Mouse (Mus musculus) adrenal gland, postnatal 36 days (tissue): ENCODE results near the gene Nucb1. TPM values are rescaled to one million over a fixed set of nuclear protein-coding genes. Genes with fewer than 3 reads are reported as not detected.

ENCODE experiments used
- microRNA-seq: library from miRNA; unstranded; fragments of <30 nt; microRNA quantifications from one replicate; pipeline ENCODE4 v1.2.0, GENCODE M21; 2021
- total RNA-seq, 2 experiments: library from RNA; stranded (reverse); gene quantifications; 2 replicates each; pipeline ENCODE4 v1.2.3; 2021

Nucb1 gene
- total RNA-seq, 2 experiments from 2014 or later: 263 to 267 TPM

Small RNA genes within 50 kb of the gene (microRNA-seq; reads per million reads assigned to microRNA genes)
- gene Gm22133: 0.75 reads per million

Other genes starting within 250 kb of the Nucb1 start
- under 1 TPM in 1 of 2 experiments, not detected in 1; 0.13 TPM for gene Slc6a21, start 232.9 kb downstream of the Nucb1 start, total RNA-seq
- 1 to 10 TPM; 5.7 to 8.5 TPM for gene Trpm4, start 176.6 kb downstream of the Nucb1 start, total RNA-seq
- under 1 TPM in 1 of 2 experiments, not detected in 1; 0.13 TPM for gene Hrc, start 175.1 kb downstream of the Nucb1 start, total RNA-seq
- 1 to 10 TPM; 1.5 to 1.7 TPM for gene Ppfia3, start 143.4 kb downstream of the Nucb1 start, total RNA-seq
- 1 to 10 TPM in 1 of 2 experiments, under 1 TPM in 1; 0.70 to 2.8 TPM for gene Lin7b, start 139.8 kb downstream of the Nucb1 start, total RNA-seq
- 100 to 1,000 TPM; 223 to 308 TPM for gene Snrnp70, start 114.7 kb downstream of the Nucb1 start, total RNA-seq
- gene Kcna7, start 104.8 kb downstream of the Nucb1 start, total RNA-seq: not detected
- gene Ntf5, start 96.7 kb downstream of the Nucb1 start, total RNA-seq: not detected
- gene Lhb, start 89.6 kb downstream of the Nucb1 start, total RNA-seq: not detected
- 10 to 100 TPM; 41.7 to 43.9 TPM for gene Gys1, start 75.6 kb downstream of the Nucb1 start, total RNA-seq
- gene Ruvbl2, start 72.3 kb downstream of the Nucb1 start, total RNA-seq: 10 to 100 TPM; 50.3 to 56.3 TPM
- gene Ftl1, start 50.5 kb downstream of the Nucb1 start, total RNA-seq: 1,000 to 10,000 TPM in 1 of 2 experiments, 100 to 1,000 TPM in 1; 896 to 1,448 TPM
- 10 to 100 TPM; 60.1 to 64.5 TPM for gene Bax, start 43.5 kb downstream of the Nucb1 start, total RNA-seq
- 1 to 10 TPM in 1 of 2 experiments, under 1 TPM in 1; 0.86 to 2.1 TPM for gene Tulp2, start 28.5 kb downstream of the Nucb1 start, total RNA-seq
- gene Gm45808, start 23.6 kb downstream of the Nucb1 start, total RNA-seq: 10 to 100 TPM; 39.2 to 52.3 TPM
- gene Dhdh, start 21.6 kb downstream of the Nucb1 start, total RNA-seq: 10 to 100 TPM; 57.8 to 75.6 TPM
- 10 to 100 TPM; 45.7 to 68.4 TPM for gene Ppp1r15a, start 15.9 kb upstream of the Nucb1 start, total RNA-seq
- gene Plekha4, start 15.9 kb upstream of the Nucb1 start, total RNA-seq: 1 to 10 TPM; 3.5 to 4.2 TPM
- 1 to 10 TPM in 1 of 2 experiments, under 1 TPM in 1; 0.56 to 1.2 TPM for gene Hsd17b14, start 44.5 kb upstream of the Nucb1 start, total RNA-seq
- 100 to 1,000 TPM; 165 to 289 TPM for gene Bcat2, start 59.7 kb upstream of the Nucb1 start, total RNA-seq
- under 1 TPM in 1 of 2 experiments, not detected in 1; 0.33 TPM for gene Fgf21, start 105.1 kb upstream of the Nucb1 start, total RNA-seq
- not detected for gene Fut1, start 106.9 kb upstream of the Nucb1 start, total RNA-seq
- gene Izumo1, start 111.4 kb upstream of the Nucb1 start, total RNA-seq: under 1 TPM; 0.16 to 0.20 TPM
- 10 to 100 TPM; 18.7 to 26.0 TPM for gene Rasip1, start 117.1 kb upstream of the Nucb1 start, total RNA-seq
- gene Mamstr, start 129.6 kb upstream of the Nucb1 start, total RNA-seq: 10 to 100 TPM in 1 of 2 experiments, 1 to 10 TPM in 1; 3.0 to 11.0 TPM
- gene Fut2, start 156.0 kb upstream of the Nucb1 start, total RNA-seq: under 1 TPM in 1 of 2 experiments, not detected in 1; 0.17 TPM
- gene Ntn5, start 173.6 kb upstream of the Nucb1 start, total RNA-seq: under 1 TPM; 0.23 to 0.83 TPM
- under 1 TPM; 0.23 to 0.99 TPM for gene Sec1, start 184.0 kb upstream of the Nucb1 start, total RNA-seq
- gene Car11, start 189.4 kb upstream of the Nucb1 start, total RNA-seq: 10 to 100 TPM in 1 of 2 experiments, 1 to 10 TPM in 1; 8.6 to 10.2 TPM
- 100 to 1,000 TPM; 125 to 262 TPM for gene Dbp, start 194.7 kb upstream of the Nucb1 start, total RNA-seq
- 1,000 to 10,000 TPM; 1,050 to 1,062 TPM for gene Rpl18, start 205.1 kb upstream of the Nucb1 start, total RNA-seq
- gene Sphk2, start 207.6 kb upstream of the Nucb1 start, total RNA-seq: 10 to 100 TPM; 35.5 to 35.6 TPM
- gene Fam83e, start 210.8 kb upstream of the Nucb1 start, total RNA-seq: under 1 TPM; 0.36 to 0.46 TPM
- gene Spaca4, start 215.4 kb upstream of the Nucb1 start, total RNA-seq: not detected